Mouse (Mus musculus): Measurements from ENCODE around the gene Rfc1. TPM values are rescaled to one million over a fixed set of nuclear protein-coding genes. Genes with fewer than 3 reads are reported as not detected.
A peak's percentile ranks its signal among the peaks of the same experiment; 100 is the strongest.
"Not testable (repeated sequence)": the region's sequence is repeated elsewhere in the genome, so short reads cannot be mapped to it uniquely, and the experiment has no call there.

Rfc1 gene
- polyA plus RNA-seq, 1 experiment from 2014 or later, result 93.8 TPM

DNA sequence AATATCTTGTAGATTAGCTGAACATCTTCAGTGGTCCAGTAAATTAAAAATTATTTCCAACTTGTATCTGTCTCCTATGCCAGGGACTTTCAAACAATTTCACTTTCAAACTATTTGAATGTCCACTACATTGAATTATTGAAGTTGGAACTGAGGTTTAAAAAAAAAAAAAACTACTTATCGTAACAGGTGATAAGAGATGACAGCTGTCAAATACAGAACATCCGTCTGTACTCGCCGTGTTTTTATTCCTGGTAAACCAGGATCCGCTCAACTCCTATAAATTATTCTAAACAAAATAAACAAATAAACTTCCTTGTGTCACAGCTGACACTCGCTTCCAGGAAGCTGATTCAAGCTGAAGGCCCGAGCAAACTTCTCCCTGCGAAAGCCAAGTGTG, 682 bp downstream of the Rfc1 start:
- Histone ChIP-seq H3K9me3 (no peaks in the 10 kb centered on the region), H3K9ac (peak overlapping the region; percentile 71), H3K4me3 (replicated peaks) (peak overlapping the region; percentile 53), H3K27ac (no peak overlapping the region), H3K4me1 (peaks cover 10% of the 10 kb centered on the region; the same call in 1 of the 2 replicates), H3K36me3 (replicated peaks) (0 out of 2 replicates have a peak, but pooled peaks cover 6% of the 10 kb centered on the region), H3K27me3 (no peaks in the 10 kb centered on the region), H3K4me2 (peak overlapping the region; percentile 66)
- 16% methylated on average over 8 of the region's 8 CpGs for WGBS
- ATAC-seq (ENCODE audit: low FRiP score), result no peak

GRCm38 (mm10) chr5:65329971-65330370, 5.5 kb downstream of the Rfc1 start:
- no peak for ATAC-seq (ENCODE audit: low FRiP score)
- no peak overlapping the region for H3K4me3 ChIP-seq (replicated peaks)
- WGBS, result 86% methylated on average over 3 of the region's 3 CpGs
- H3K4me1 ChIP-seq, result peaks cover 5% of the 10 kb centered on the region; the same call in 1 of the 2 replicates
- H3K4me2 ChIP-seq, result no peak overlapping the region
- H3K9ac ChIP-seq, result no peak overlapping the region
- no peaks in the 10 kb centered on the region for H3K27me3 ChIP-seq
- H3K27ac ChIP-seq, result no peak overlapping the region
- 0 out of 2 replicates have a peak, but pooled peaks cover 6% of the 10 kb centered on the region for H3K36me3 ChIP-seq (replicated peaks)
- H3K9me3 ChIP-seq, result no peaks in the 10 kb centered on the region

DNA sequence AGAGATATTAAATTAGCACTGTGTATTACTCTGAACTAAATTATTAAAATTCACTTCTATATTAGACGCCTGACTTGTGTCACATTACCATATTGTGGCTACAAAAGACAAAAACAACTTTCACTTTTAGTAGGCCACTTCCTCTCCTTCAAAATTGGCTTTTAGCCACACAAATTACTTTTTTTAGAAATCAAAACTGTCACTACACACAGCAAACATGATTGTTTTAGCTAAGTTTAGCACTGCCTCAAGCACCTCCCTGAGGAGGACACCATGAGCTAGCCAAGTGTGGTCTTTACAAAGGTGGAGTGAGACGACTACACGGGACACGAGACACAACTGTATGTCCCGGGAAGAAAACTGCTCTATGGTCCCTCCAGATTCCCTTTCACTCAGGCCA, 9.3 kb downstream of the Rfc1 start:
- H3K9me3 ChIP-seq, result no peaks in the 10 kb centered on the region
- H3K9ac ChIP-seq, result no peak overlapping the region
- no peak overlapping the region for H3K4me2 ChIP-seq
- ATAC-seq (ENCODE audit: low FRiP score), result no peak
- no peaks in the 10 kb centered on the region for H3K27me3 ChIP-seq
- WGBS, result 83% methylated on average over 5 of the region's 5 CpGs
- no peak overlapping the region for H3K4me3 ChIP-seq (replicated peaks)
- H3K36me3 ChIP-seq (replicated peaks), result no peaks in the 10 kb centered on the region
- H3K4me1 ChIP-seq, result no peaks in the 10 kb centered on the region
- no peak overlapping the region for H3K27ac ChIP-seq

GRCm38 (mm10) chr5:65324758-65325355, 10.6 kb downstream of the Rfc1 start:
- 93% methylated on average over 3 of the region's 3 CpGs for WGBS
- Histone ChIP-seq H3K9me3 (no peaks in the 10 kb centered on the region), H3K36me3 (replicated peaks) (no peaks in the 10 kb centered on the region), H3K27me3 (no peaks in the 10 kb centered on the region), H3K4me3 (replicated peaks) (no peak overlapping the region), H3K27ac (no peak overlapping the region), H3K9ac (no peak overlapping the region), H3K4me1 (no peaks in the 10 kb centered on the region), H3K4me2 (no peak overlapping the region)
- ATAC-seq (ENCODE audit: low FRiP score), result no peak

DNA sequence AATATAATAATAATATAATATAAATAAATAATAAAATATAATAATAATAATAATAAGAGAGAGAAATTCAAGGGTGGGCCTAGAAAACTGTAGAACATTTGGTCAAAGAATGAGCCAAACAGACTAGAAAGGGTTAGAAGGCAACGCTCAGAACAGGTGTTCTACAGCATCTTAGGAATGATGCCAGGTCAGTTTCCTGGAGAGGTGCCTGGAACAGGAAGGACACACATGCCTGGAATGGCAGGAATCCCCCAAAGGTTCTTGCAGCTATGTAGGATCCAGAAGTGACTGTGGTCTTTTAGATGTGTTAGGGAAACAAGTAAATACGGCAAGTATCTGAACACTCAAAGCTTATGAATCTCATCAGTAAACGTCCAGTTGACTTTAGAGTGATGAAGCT, 11.2 kb downstream of the Rfc1 start:
- WGBS, result 91% methylated on average over 3 of the region's 3 CpGs
- H3K4me2 ChIP-seq, result no peak overlapping the region
- H3K27ac ChIP-seq, result no peak overlapping the region
- no peak overlapping the region for H3K4me3 ChIP-seq (replicated peaks)
- no peaks in the 10 kb centered on the region for H3K27me3 ChIP-seq
- H3K9me3 ChIP-seq, result no peaks in the 10 kb centered on the region
- H3K4me1 ChIP-seq, result no peaks in the 10 kb centered on the region
- peaks cover under 1% of the 10 kb centered on the region for H3K36me3 ChIP-seq (replicated peaks)
- no peak for ATAC-seq (ENCODE audit: low FRiP score)
- no peak overlapping the region for H3K9ac ChIP-seq

GRCm38 (mm10) chr5:65322165-65322564, 13.3 kb downstream of the Rfc1 start:
- Histone ChIP-seq H3K36me3 (replicated peaks) (peaks cover 11% of the 10 kb centered on the region), H3K9me3 (no peaks in the 10 kb centered on the region), H3K9ac (no peak overlapping the region), H3K4me1 (no peaks in the 10 kb centered on the region), H3K4me3 (replicated peaks) (no peak overlapping the region), H3K27ac (no peak overlapping the region), H3K27me3 (no peaks in the 10 kb centered on the region), H3K4me2 (no peak overlapping the region)
- 91% methylated on average over 10 of the region's 10 CpGs for WGBS
- no peak for ATAC-seq (ENCODE audit: low FRiP score)

- Histone ChIP-seq H3K36me3 (replicated peaks) (peaks cover 36% of the 10 kb centered on the region), H3K4me1 (no peaks in the 10 kb centered on the region), H3K9me3 (no peaks in the 10 kb centered on the region), H3K27ac (no peak overlapping the region), H3K27me3 (no peaks in the 10 kb centered on the region), H3K4me2 (no peak overlapping the region), H3K9ac (no peak overlapping the region), H3K4me3 (replicated peaks) (no peak overlapping the region)
- WGBS, result 86% methylated on average over 9 of the region's 9 CpGs
- ATAC-seq (ENCODE audit: low FRiP score), result no peak
Observed at GRCm38 (mm10) chr5:65319176-65319575, 16.3 kb downstream of the Rfc1 start.

- Histone ChIP-seq H3K27ac (no peak overlapping the region), H3K4me1 (no peaks in the 10 kb centered on the region), H3K27me3 (no peaks in the 10 kb centered on the region), H3K4me2 (no peak overlapping the region), H3K4me3 (replicated peaks) (no peak overlapping the region), H3K9ac (no peak overlapping the region), H3K9me3 (no peaks in the 10 kb centered on the region), H3K36me3 (replicated peaks) (peaks cover 63% of the 10 kb centered on the region)
- WGBS, result 98% methylated on average over 3 of the region's 3 CpGs
- no peak for ATAC-seq (ENCODE audit: low FRiP score)
Observed at GRCm38 (mm10) chr5:65308866-65309265, 26.6 kb downstream of the Rfc1 start.

GRCm38 (mm10) chr5:65308208-65308607, 27.3 kb downstream of the Rfc1 start:
- no peak overlapping the region for H3K9ac ChIP-seq
- no peaks in the 10 kb centered on the region for H3K9me3 ChIP-seq
- no peaks in the 10 kb centered on the region for H3K27me3 ChIP-seq
- no peak for ATAC-seq (ENCODE audit: low FRiP score)
- H3K36me3 ChIP-seq (replicated peaks), result peaks cover 61% of the 10 kb centered on the region
- no peak overlapping the region for H3K27ac ChIP-seq
- no peak overlapping the region for H3K4me3 ChIP-seq (replicated peaks)
- 94% methylated on average over 7 of the region's 7 CpGs for WGBS
- H3K4me2 ChIP-seq, result no peak overlapping the region
- no peaks in the 10 kb centered on the region for H3K4me1 ChIP-seq

DNA sequence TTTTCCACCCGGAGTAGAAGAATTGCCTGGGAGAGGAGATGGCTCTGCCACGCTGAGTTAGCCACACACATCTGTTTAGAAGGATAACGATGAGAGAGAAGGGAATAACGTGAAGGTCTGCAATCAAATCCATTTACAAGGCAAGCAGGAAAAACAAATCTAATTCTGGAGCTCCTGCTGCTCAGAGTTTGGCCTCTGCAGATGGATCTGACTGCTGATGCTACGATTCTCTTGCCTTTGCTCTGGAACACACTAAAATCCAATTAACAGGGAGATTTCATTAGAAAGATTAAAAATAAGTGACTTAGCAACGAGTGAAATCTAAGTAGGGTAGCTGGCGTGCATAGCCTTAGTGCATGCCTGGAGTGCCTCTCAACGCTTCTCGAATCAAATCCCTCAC, 30.0 kb downstream of the Rfc1 start:
- no peak for ATAC-seq (ENCODE audit: low FRiP score)
- Histone ChIP-seq H3K4me3 (replicated peaks) (no peak overlapping the region), H3K27me3 (no peaks in the 10 kb centered on the region), H3K9ac (no peak overlapping the region), H3K9me3 (no peaks in the 10 kb centered on the region), H3K27ac (no peak overlapping the region), H3K4me2 (no peak overlapping the region), H3K4me1 (no peaks in the 10 kb centered on the region), H3K36me3 (replicated peaks) (peaks cover 47% of the 10 kb centered on the region)
- WGBS, result 84% methylated on average over 9 of the region's 9 CpGs

DNA sequence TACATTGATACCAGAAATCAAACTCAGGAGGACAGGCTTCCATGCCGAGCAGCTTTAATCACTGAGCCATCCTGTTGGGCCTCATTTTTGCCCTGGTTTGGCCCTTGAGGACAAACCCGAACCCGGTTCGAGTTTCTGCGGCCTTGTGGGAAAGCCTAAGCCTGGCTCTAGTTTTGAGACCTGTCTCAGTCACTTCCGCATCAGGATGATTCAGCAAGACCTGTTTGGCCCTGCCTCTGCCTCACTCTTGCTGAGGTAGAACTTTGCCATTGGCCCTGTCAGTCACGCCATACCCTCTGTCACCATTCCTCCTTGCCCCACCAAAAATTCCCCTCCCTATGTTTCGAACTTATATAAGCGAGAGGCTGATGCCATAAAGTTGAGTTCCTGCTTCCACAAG, 35.3 kb downstream of the Rfc1 start:
- 93% methylated on average over 9 of the region's 9 CpGs for WGBS
- H3K4me3 ChIP-seq (replicated peaks), result no peak overlapping the region
- H3K9me3 ChIP-seq, result no peaks in the 10 kb centered on the region
- H3K4me1 ChIP-seq, result no peaks in the 10 kb centered on the region
- peaks cover 45% of the 10 kb centered on the region for H3K36me3 ChIP-seq (replicated peaks)
- no peaks in the 10 kb centered on the region for H3K27me3 ChIP-seq
- H3K4me2 ChIP-seq, result no peak overlapping the region
- no peak overlapping the region for H3K9ac ChIP-seq
- no peak overlapping the region for H3K27ac ChIP-seq
- no peak for ATAC-seq (ENCODE audit: low FRiP score)

- not testable (repeated sequence) for ATAC-seq (ENCODE audit: low FRiP score); H3K4me3 ChIP-seq (replicated peaks); H3K27ac ChIP-seq; H3K4me2 ChIP-seq; H3K9me3 ChIP-seq; H3K4me1 ChIP-seq; H3K9ac ChIP-seq; H3K27me3 ChIP-seq
- WGBS, result 81% methylated on average over 1 of the region's 1 CpGs
- peaks cover 41% of the 10 kb centered on the region for H3K36me3 ChIP-seq (replicated peaks)
Observed at GRCm38 (mm10) chr5:65299623-65300022, 35.8 kb downstream of the Rfc1 start.

DNA sequence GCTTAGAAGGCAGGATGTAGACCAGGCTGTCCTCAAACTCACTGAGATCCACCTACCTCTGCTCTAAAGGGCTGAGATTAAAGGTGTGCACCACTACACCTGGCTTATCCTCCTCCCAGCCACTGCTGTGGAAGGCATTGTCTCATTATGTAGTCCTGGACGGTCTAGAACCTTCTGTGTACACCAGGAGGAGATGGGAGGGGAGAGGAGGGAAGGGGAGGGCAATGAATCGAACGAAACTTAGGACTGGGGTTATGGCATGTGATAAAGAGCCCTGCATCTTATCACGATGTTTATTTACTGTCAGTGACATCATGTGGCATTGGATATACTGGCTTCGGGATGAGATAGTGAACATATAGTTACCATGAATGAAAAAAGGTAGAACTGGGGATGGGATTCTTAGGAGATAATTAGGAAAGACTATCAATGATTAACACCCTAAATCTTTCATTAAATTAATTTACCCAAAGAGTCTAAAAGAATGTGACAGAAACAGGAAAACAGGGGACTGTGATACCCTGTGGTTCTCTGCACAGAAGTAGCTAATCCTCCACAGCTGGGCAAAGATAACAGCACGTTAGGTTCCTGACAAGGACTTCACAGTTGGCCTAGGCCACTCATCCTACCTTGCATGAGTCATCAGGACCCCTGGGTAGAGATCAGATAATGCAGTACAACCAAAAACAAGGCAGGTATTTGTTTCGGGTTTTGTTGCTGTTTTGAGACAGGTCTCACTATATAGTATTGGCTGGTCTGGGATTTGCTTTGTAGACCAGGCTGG, 37.1 kb downstream of the Rfc1 start:
- no peak overlapping the region for H3K4me2 ChIP-seq
- H3K27me3 ChIP-seq, result no peaks in the 10 kb centered on the region
- no peak overlapping the region for H3K27ac ChIP-seq
- WGBS, result 85% methylated on average over 7 of the region's 7 CpGs
- no peaks in the 10 kb centered on the region for H3K9me3 ChIP-seq
- no peak overlapping the region for H3K9ac ChIP-seq
- no peak for ATAC-seq (ENCODE audit: low FRiP score)
- peaks cover 40% of the 10 kb centered on the region for H3K36me3 ChIP-seq (replicated peaks)
- H3K4me3 ChIP-seq (replicated peaks), result no peak overlapping the region
- H3K4me1 ChIP-seq, result no peaks in the 10 kb centered on the region

All from forebrain, embryonic 12.5 days (tissue).